Mouse (Mus musculus): ENCODE measurements around the gene Met. TPM values are rescaled to one million over a fixed set of nuclear protein-coding genes. Genes with fewer than 3 reads are reported as not detected.

The Met gene
- polyA plus RNA-seq, 2 experiments, result 4.3 to 5.9 TPM

DNA sequence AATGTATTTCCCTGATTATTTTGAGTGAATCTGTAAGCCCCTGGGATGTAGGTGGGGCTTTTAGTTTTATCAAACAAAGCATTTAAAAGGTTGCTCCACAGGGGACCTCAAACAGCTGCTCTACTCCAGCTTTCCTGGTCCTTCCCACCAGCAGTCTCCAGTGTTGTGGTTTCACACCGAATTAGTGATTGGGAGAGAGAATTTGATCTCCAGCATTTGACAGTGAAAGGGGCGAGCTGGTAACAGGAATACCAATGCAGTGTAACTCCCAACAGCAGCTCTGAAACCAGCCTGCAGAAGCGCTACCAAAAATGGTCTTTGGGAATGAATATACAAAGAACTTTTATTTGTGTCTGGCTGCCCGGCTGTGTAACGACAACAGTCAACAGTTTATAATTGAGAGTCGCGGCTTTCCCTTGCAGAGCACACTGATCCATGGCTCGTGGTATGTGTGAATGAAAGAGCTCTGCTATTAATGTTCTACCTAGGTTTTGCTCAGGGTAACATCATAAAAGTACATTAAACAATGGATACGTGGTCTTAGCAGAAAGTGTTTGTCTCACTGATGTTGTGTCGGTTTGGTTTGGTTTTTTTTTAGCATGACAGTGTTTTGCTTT, 99.0 kb downstream of the Met start:
- Histone ChIP-seq H3K27ac (replicated peaks; ENCODE audit: low read depth, low read length) (no peak overlapping the region), H3K9me3 (ENCODE audit: control insufficient read depth, low read length) (no peaks in the 10 kb centered on the region), H3K9ac (ENCODE audit: low read depth, low read length, severe bottlenecking) (no peak overlapping the region), H3K4me3 (replicated peaks; ENCODE audit: low read length) (no peak overlapping the region), H3K4me1 (ENCODE audit: control insufficient read depth, insufficient read depth, low read length) (no peaks in the 10 kb centered on the region; the same call in 1 of the 2 replicates), H3K27me3 (ENCODE audit: control insufficient read depth, insufficient read depth, low read length) (no peaks in the 10 kb centered on the region), H3K4me2 (replicated peaks; ENCODE audit: low read depth, low read length, severe bottlenecking) (no peak overlapping the region), H3K36me3 (ENCODE audit: control insufficient read depth, insufficient read depth, low read length) (no peaks in the 10 kb centered on the region)
- DNase-seq (ENCODE audit: low spot score) (peak; percentile 28), ATAC-seq (ENCODE audit: low FRiP score, low read depth) (peak; percentile 62; the same call in 1 of the 2 replicates)
- 14% methylated on average over 10 of the region's 10 CpGs for WGBS
- TF ChIP-seq POLR2A (IDR thresholded peaks at IDR 0.05; ENCODE audit: borderline replicate concordance, extremely low read depth, insufficient read depth, insufficient read length), result no peak

DNA sequence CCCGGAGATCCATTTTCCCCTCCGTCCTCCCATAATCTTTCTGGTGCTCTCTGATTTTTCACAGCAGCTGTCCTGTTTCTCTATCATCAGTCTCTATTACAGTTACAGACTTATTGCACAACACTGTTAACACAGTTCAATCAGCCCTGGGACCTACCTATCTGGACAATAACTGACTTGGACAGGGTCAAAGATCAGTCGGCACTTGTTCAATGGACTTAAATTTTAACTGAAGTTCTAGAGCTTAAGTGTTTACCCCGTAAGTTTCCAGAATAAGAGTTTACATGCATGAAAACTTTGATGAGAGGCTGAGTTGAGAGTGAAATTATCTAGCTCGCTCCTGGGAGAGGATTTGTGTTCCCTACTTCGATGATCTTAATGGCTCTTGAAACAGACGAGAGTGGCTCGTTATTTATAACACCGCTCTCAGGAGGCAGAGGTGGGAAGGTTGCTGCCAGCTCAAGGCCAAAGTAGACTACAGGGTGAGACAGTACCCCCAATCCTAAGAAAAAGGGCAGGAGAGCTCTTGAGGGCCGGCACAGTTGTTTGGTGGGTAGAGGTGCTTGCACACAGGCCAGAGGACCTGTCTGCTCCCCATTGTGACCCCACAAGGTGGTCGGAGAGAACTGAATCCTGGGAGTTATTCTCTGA, 105.2 kb downstream of the Met start:
- WGBS, result 85% methylated on average over 11 of the region's 11 CpGs

DNA sequence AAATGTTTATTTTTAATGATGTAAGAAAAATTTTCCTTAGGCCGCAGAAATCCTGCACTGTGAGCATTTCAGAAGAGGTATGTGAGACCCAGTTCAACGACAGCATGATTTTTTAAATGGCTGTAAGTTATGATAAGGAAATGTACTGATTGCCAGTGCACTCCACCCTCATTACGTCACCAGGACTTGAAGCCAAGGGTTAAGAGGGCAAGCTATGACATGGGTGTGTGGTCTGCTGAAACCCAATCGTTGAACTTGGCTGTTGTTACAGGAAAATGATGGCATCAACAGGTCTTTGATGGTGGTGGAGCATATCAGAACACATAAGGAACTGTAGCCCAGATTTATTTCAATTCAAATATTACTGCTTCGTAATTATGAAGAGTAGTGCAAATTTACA, 109.6 kb downstream of the Met start:
- WGBS, result 67% methylated on average over 5 of the region's 5 CpGs
- ATAC-seq (ENCODE audit: low FRiP score, low read depth), result no peak
- Histone ChIP-seq H3K27me3 (ENCODE audit: control insufficient read depth, insufficient read depth, low read length) (no peaks in the 10 kb centered on the region), H3K9me3 (ENCODE audit: control insufficient read depth, low read length) (no peaks in the 10 kb centered on the region), H3K4me3 (replicated peaks; ENCODE audit: low read length) (no peak overlapping the region), H3K36me3 (ENCODE audit: control insufficient read depth, insufficient read depth, low read length) (no peaks in the 10 kb centered on the region), H3K4me2 (replicated peaks; ENCODE audit: low read depth, low read length, severe bottlenecking) (no peak overlapping the region), H3K27ac (replicated peaks; ENCODE audit: low read depth, low read length) (no peak overlapping the region), H3K4me1 (ENCODE audit: control insufficient read depth, insufficient read depth, low read length) (no peaks in the 10 kb centered on the region), H3K9ac (ENCODE audit: low read depth, low read length, severe bottlenecking) (no peak overlapping the region)
- no peak for DNase-seq (ENCODE audit: low spot score)
- no peak for TF ChIP-seq POLR2A (IDR thresholded peaks at IDR 0.05; ENCODE audit: borderline replicate concordance, extremely low read depth, insufficient read depth, insufficient read length)

More for the DNA sequence above, 105.2 kb downstream of the Met start:
- Histone ChIP-seq H3K36me3 (ENCODE audit: control insufficient read depth, insufficient read depth, low read length) (no peaks in the 10 kb centered on the region), H3K9me3 (ENCODE audit: control insufficient read depth, low read length) (no peaks in the 10 kb centered on the region), H3K4me2 (replicated peaks; ENCODE audit: low read depth, low read length, severe bottlenecking) (no peak overlapping the region), H3K4me1 (ENCODE audit: control insufficient read depth, insufficient read depth, low read length) (no peaks in the 10 kb centered on the region), H3K27me3 (ENCODE audit: control insufficient read depth, insufficient read depth, low read length) (no peaks in the 10 kb centered on the region), H3K27ac (replicated peaks; ENCODE audit: low read depth, low read length) (no peak overlapping the region), H3K4me3 (replicated peaks; ENCODE audit: low read length) (no peak overlapping the region), H3K9ac (ENCODE audit: low read depth, low read length, severe bottlenecking) (no peak overlapping the region)
- DNase-seq (ENCODE audit: low spot score), result no peak
- no peak for TF ChIP-seq POLR2A (IDR thresholded peaks at IDR 0.05; ENCODE audit: borderline replicate concordance, extremely low read depth, insufficient read depth, insufficient read length)
- ATAC-seq (ENCODE audit: low FRiP score, low read depth), result no peak

- Histone ChIP-seq H3K9ac (ENCODE audit: low read depth, low read length, severe bottlenecking) (no peak overlapping the region), H3K9me3 (ENCODE audit: control insufficient read depth, low read length) (no peaks in the 10 kb centered on the region), H3K4me1 (ENCODE audit: control insufficient read depth, insufficient read depth, low read length) (no peaks in the 10 kb centered on the region), H3K27ac (replicated peaks; ENCODE audit: low read depth, low read length) (no peak overlapping the region), H3K36me3 (ENCODE audit: control insufficient read depth, insufficient read depth, low read length) (no peaks in the 10 kb centered on the region), H3K27me3 (ENCODE audit: control insufficient read depth, insufficient read depth, low read length) (no peaks in the 10 kb centered on the region), H3K4me3 (replicated peaks; ENCODE audit: low read length) (no peak overlapping the region), H3K4me2 (replicated peaks; ENCODE audit: low read depth, low read length, severe bottlenecking) (no peak overlapping the region)
- TF ChIP-seq POLR2A (IDR thresholded peaks at IDR 0.05; ENCODE audit: borderline replicate concordance, extremely low read depth, insufficient read depth, insufficient read length), result no peak
- DNase-seq (ENCODE audit: low spot score) (no peak), ATAC-seq (ENCODE audit: low FRiP score, low read depth) (no peak)
- WGBS, result 81% methylated on average over 2 of the region's 2 CpGs
Measured at GRCm38 (mm10) chr6:17573732-17574131, 110.1 kb downstream of the Met start.

- ATAC-seq (ENCODE audit: low FRiP score, low read depth), result no peak
- Histone ChIP-seq H3K4me3 (replicated peaks; ENCODE audit: low read length) (no peak overlapping the region), H3K4me1 (ENCODE audit: control insufficient read depth, insufficient read depth, low read length) (no peaks in the 10 kb centered on the region), H3K9ac (ENCODE audit: low read depth, low read length, severe bottlenecking) (no peak overlapping the region), H3K36me3 (ENCODE audit: control insufficient read depth, insufficient read depth, low read length) (no peaks in the 10 kb centered on the region), H3K9me3 (ENCODE audit: control insufficient read depth, low read length) (no peaks in the 10 kb centered on the region), H3K27ac (replicated peaks; ENCODE audit: low read depth, low read length) (no peak overlapping the region), H3K27me3 (ENCODE audit: control insufficient read depth, insufficient read depth, low read length) (no peaks in the 10 kb centered on the region), H3K4me2 (replicated peaks; ENCODE audit: low read depth, low read length, severe bottlenecking) (no peak overlapping the region)
- no peak for DNase-seq (ENCODE audit: low spot score)
- WGBS, result 45% methylated on average over 3 of the region's 3 CpGs
- TF ChIP-seq POLR2A (IDR thresholded peaks at IDR 0.05; ENCODE audit: borderline replicate concordance, extremely low read depth, insufficient read depth, insufficient read length), result no peak
Measured at GRCm38 (mm10) chr6:17578092-17578760, 114.6 kb downstream of the Met start.
